Mouse (Mus musculus) C2C12 (cell line): ENCODE data around the gene Dnal1.

Experiments used
- CTCF ChIP-seq: IDR thresholded peaks from one replicate; pipeline ENCODE4 v1.5.1; 2011; ENCODE audit not compliant: control insufficient read depth, insufficient read depth, insufficient read length
- MYOD1 ChIP-seq: IDR thresholded peaks from one replicate; pipeline ENCODE4 v1.6.1; 2011; ENCODE audit warnings: low read depth; ENCODE audit not compliant: control insufficient read depth, insufficient read length
- USF1 ChIP-seq: IDR thresholded peaks from one replicate; pipeline ENCODE4 v1.6.1; 2011; ENCODE audit warnings: low read depth, mild to moderate bottlenecking, control low read depth, moderate library complexity

DNA sequence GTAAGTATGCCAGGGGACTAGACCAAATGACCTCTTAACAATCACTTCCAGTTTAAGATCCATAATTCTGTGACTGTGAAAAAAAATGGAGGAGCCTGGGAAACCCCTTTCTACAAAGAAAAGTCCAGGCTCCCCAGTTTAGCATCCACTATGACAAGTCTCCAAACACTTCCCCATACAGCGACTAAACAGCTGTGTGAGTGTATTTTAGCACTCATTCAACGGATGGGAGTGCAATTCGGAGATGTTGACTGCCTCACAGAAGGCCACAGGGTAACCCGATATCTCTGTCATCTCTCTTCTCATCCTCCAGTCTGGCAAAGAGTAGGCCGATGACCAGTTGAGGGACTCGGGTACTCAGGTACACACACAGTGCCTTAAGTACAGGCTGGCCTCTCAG is 81.0 kb downstream of the Dnal1 start:
- TF ChIP-seq MYOD1 (no peak), USF1 (no peak), CTCF (no peak)
